Mouse (Mus musculus) C2C12 (cell line): Measurements from ENCODE around the gene Ube2q2.

ENCODE experiments used
- CTCF ChIP-seq: IDR thresholded peaks from one replicate; pipeline ENCODE4 v1.5.1; 2011; ENCODE audit not compliant: control insufficient read depth, insufficient read depth, insufficient read length
- MYOD1 ChIP-seq: IDR thresholded peaks from one replicate; pipeline ENCODE4 v1.6.1; 2011; ENCODE audit warnings: low read depth; ENCODE audit not compliant: control insufficient read depth, insufficient read length

DNA sequence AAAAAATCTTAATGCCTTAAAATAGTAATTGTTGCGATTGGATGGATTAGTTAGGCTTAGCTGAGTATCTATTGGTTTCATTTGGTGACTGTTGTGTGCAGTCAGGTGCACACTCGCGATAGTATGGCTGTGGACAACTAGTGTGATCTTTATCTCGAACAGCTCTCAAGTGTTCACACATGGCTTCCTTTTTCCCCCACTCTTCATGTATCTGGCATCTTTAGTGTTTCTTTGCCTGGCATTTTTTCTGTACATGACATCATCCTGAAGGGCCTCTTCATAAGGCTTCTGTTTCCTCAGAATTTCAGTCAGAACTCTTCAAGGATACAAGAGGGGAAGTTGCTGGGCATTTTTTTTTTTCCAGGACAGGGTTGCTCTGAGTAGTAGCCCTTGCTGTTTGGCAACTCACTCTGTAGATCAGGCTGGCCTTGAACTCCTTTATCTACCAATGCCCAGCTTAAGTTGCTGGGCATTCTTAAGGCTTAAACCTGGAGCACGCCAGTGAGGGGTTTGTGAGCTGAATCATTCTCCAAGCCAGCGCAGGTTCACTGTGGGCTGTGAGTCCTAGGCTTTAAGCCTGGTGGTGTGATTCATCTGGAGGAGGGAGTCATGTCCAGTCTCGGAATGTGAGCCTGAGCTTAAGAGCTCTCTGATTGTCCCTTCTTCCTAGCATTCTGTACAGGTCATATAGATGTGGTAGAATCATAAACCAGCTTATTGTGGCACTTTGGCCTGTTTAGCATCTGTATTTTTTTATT, 22.2 kb downstream of the Ube2q2 start:
- TF ChIP-seq CTCF (no peak), MYOD1 (no peak)
